Comparison of ENCODE assay signal across 10 mouse cellular contexts in genomic region chr2:114013846-114014245, GRCm38 (mm10). TPM values are rescaled to one million over a fixed set of nuclear protein-coding genes. Genes with fewer than 3 reads are reported as not detected.
A peak's percentile ranks its signal among the peaks of the same experiment; 100 is the strongest.
DNase-seq lines count a peak whose midpoint lies in the region; ATAC-seq and TF ChIP-seq lines count a peak whose summit lies in the region.
"Had no signal": no experiment of that assay in that cellular context is flagged by ENCODE, and none has a peak within 500 bp of the region (broad histone marks: within the 10 kb centered on the region; RNA-seq: fewer than 3 reads in every experiment).

No protein-coding gene starts in this region.

- 0 out of 2 replicates have a peak, but pooled peaks have one; percentile 11 for TF ChIP-seq POLR2A in olfactory bulb, adult 2 months (IDR thresholded peaks at IDR 0.05; ENCODE audit: insufficient read depth, low read depth, low read length)

- 2% methylated on average over 13 of the region's 13 CpGs for WGBS in lung, embryonic 16.5 days
- 1% methylated on average over 13 of the region's 13 CpGs for WGBS in limb, embryonic 11.5 days
- WGBS in olfactory bulb, adult 2 months: 4% methylated on average over 13 of the region's 13 CpGs

- peak overlapping the region; percentile 58 for H3K4me2 ChIP-seq in lung, embryonic 16.5 days (ENCODE audit: low read depth, low read length)
- H3K4me2 ChIP-seq in limb, embryonic 11.5 days (ENCODE audit: low read depth, severe bottlenecking): peak overlapping the region; percentile 72

- TF ChIP-seq CTCF in olfactory bulb, adult 2 months (IDR thresholded peaks at IDR 0.05; ENCODE audit: insufficient read depth, low read depth, low read length): no peak

- 0 out of 2 replicates have a peak, but pooled peaks have one; percentile 15 for ATAC-seq in cerebellum, adult (ENCODE audit: insufficient number of reproducible peaks, low FRiP score, low TSS enrichment)
- no peak for ATAC-seq in lung, embryonic 16.5 days (ENCODE audit: low read depth)
- no peak for ATAC-seq in limb, embryonic 11.5 days (ENCODE audit: insufficient number of reproducible peaks, low FRiP score, low TSS enrichment, low read depth)

- H3K9ac ChIP-seq in lung, embryonic 16.5 days (ENCODE audit: low read length): no peak overlapping the region
- no peak overlapping the region for H3K9ac ChIP-seq in limb, embryonic 11.5 days (ENCODE audit: low read length)

- DNase-seq in cerebellum, adult 11-12 months: no peak
- no peak for DNase-seq in lung, postnatal 4 days
- no peak for DNase-seq in limb, embryonic 11.5 days (ENCODE audit: low spot score)
- DNase-seq in embryo, embryonic 9.5 days (ENCODE audit: extremely low spot score): no peak
- no peak for DNase-seq in gastrocnemius, adult 8-10 months (ENCODE audit: low spot score in 2 of 2)
- DNase-seq: lung, adult 2 months had no signal

- H3K9me3 ChIP-seq in lung, embryonic 16.5 days (ENCODE audit: control insufficient read depth, low read length): no peaks in the 10 kb centered on the region
- H3K9me3 ChIP-seq in limb, embryonic 11.5 days (ENCODE audit: control insufficient read depth, low read length): no peaks in the 10 kb centered on the region

- H3K4me3 ChIP-seq in lung, embryonic 16.5 days (ENCODE audit: low read length): peak overlapping the region; percentile 44
- peak overlapping the region; percentile 33 for H3K4me3 ChIP-seq in limb, embryonic 11.5 days (ENCODE audit: low read depth, low read length)
- peak overlapping the region; percentile 70 for H3K4me3 ChIP-seq in olfactory bulb, adult 2 months (ENCODE audit: insufficient read depth, low read depth, low read length)

- H3K27me3 ChIP-seq in lung, embryonic 16.5 days (ENCODE audit: control insufficient read depth, insufficient read depth, low read depth, low read length): peaks cover 31% of the 10 kb centered on the region
- peaks cover 31% of the 10 kb centered on the region for H3K27me3 ChIP-seq in limb, embryonic 11.5 days (ENCODE audit: control insufficient read depth, insufficient read depth, low read length)

- no peaks in the 10 kb centered on the region for H3K36me3 ChIP-seq in lung, embryonic 16.5 days (ENCODE audit: control insufficient read depth, insufficient read depth, low read length)
- no peaks in the 10 kb centered on the region for H3K36me3 ChIP-seq in limb, embryonic 11.5 days (ENCODE audit: control insufficient read depth, insufficient read depth, low read length)

- no peak overlapping the region for H3K27ac ChIP-seq in lung, embryonic 16.5 days (ENCODE audit: low read length)
- no peak overlapping the region for H3K27ac ChIP-seq in limb, embryonic 11.5 days (replicated peaks; ENCODE audit: low read depth, low read length)
- H3K27ac ChIP-seq in olfactory bulb, adult 2 months (ENCODE audit: insufficient read depth, low read depth, low read length): no peak overlapping the region

- 0 out of 2 replicates have a peak, but pooled peaks cover 4% of the 10 kb centered on the region for H3K4me1 ChIP-seq in lung, embryonic 16.5 days (replicated peaks; ENCODE audit: control insufficient read depth, insufficient read depth, low read length)
- H3K4me1 ChIP-seq in limb, embryonic 11.5 days (ENCODE audit: control insufficient read depth, insufficient read depth, low read length): 0 out of 2 replicates have a peak, but pooled peaks cover 3% of the 10 kb centered on the region
- H3K4me1 ChIP-seq in olfactory bulb, adult 2 months (ENCODE audit: control insufficient read depth, insufficient read depth, low read length): no peaks in the 10 kb centered on the region; the same call in 1 of the 2 replicates

RNA-seq across cellular contexts. Expression of gene Gjd2, which starts 0.4 kb away (rescaled TPM):
- 0.05 and 0.14 TPM in 2 replicates for polyA plus RNA-seq in lung, embryonic 16.5 days (2015; fragmentation: Nextera tagmentation; extraction: Ambion mirVana)
- not detected in 2 replicates for polyA plus RNA-seq in limb, embryonic 11.5 days (2014; fragmentation: Nextera tagmentation; extraction: Ambion mirVana)
- polyA plus RNA-seq in olfactory bulb, adult 2 months (2012; ENCODE audit: insufficient read depth, insufficient read length, low replicate concordance, missing spikeins): not detected in 2 replicates
- not detected for total RNA-seq in gastrocnemius, adult 8-10 months (2022)
- polyA plus RNA-seq: spleen, adult 2 months had no signal

RNA-seq across cellular contexts. Expression of gene Actc1, which starts 39.5 kb away (rescaled TPM):
- polyA plus RNA-seq in lung, embryonic 16.5 days (2015; fragmentation: Nextera tagmentation; extraction: Ambion mirVana): 403 and 418 TPM in 2 replicates
- 84.8 and 95.4 TPM in 2 replicates for polyA plus RNA-seq in limb, embryonic 11.5 days (2014; fragmentation: Nextera tagmentation; extraction: Ambion mirVana)
- polyA plus RNA-seq in olfactory bulb, adult 2 months (2012; ENCODE audit: insufficient read depth, insufficient read length, low replicate concordance, missing spikeins): not detected in 2 replicates
- total RNA-seq in gastrocnemius, adult 8-10 months (2022): 100 to 1,000 TPM in 1 of 4 experiments, 10 to 100 TPM in 3; 39.7 to 199 (median 83.9) TPM
